Mouse (Mus musculus) urinary bladder, postnatal 14 days (tissue): ENCODE results near the gene Sema3g.

ENCODE experiments used
- DNase-seq: peaks from one replicate; pipeline ENCODE4 v3.0.0; 2021; ENCODE audit warnings: low spot score

The Sema3g gene

DNA sequence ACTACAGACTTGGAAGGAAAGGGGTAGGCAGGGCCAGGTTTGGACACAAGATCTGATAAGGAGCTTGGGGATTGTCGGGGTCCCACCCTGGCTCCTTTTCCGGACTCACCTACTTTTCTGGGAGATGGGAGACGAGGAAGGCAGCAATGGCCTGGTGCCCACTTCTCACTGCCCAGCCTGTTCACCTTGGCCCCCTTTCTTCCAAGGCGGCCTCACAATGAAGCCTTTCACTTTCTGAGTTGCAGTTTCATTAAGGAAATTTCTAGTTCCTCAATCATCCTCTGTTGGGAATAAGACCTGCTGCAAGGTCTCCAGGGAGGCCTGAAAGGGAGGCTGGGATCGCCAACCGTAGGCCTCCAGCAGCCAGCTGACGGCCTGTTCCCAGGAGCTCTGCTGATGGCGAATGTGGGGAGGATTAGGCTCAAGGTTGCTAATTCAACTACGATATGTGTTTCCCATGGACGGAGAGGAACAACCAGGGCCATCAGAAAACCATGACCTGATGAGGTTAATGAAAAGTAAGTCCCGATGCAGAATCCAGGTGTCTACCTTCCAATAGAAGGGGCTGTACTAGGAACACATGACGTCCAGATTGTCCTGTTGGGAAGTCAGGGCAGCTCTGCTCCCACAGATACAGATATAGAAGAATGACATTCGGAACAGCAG is 14.9 kb downstream of the Sema3g start:
- no peak for DNase-seq

GRCm38 (mm10) chr14:31233070-31233995 is 15.7 kb downstream of the Sema3g start:
- DNase-seq = no peak

GRCm38 (mm10) chr14:31233996-31234591 is 16.4 kb downstream of the Sema3g start:
- DNase-seq = peak; percentile 86

DNA sequence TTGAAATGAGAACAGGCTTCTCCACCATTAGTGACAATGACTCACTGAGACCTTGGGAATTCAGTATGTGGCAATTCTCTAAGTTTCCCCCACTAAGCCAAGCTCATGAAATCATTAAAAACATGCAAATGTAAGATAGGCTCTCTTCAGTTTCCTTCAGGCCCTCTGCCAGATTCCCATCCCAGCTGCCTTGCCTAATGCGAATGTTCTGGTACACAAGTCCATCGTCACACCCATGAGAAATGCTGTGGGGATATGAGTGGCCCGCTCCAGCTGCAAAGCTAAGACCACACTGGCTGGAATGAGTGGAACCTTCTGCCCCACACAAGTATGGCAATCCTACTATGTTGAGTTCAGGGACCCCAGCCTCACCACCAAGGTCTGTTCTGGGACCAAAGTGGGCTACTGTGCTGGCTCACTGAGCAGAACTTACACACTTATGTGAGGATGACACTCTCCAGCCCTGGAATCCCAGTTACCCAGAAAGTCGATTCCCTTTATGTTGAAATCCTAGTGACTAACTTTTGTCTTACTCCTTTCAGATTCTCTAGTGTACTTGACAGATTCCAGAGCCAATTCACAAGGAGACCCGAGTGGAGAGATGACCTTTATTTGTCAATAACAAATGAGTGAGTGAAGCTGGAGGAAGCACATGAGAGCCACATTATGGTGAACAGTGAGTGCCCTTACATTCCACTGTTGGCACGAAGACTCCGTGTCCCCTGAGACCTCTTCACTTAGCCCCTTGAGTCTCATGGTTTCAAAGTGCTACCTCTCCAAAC is 19.6 kb downstream of the Sema3g start:
- DNase-seq = peak; percentile 54

GRCm38 (mm10) chr14:31240528-31240927 is 22.9 kb downstream of the Sema3g start:
- no peak for DNase-seq

GRCm38 (mm10) chr14:31244777-31245176 is 27.1 kb downstream of the Sema3g start:
- no peak for DNase-seq

GRCm38 (mm10) chr14:31245946-31246345 is 28.3 kb downstream of the Sema3g start:
- no peak for DNase-seq

GRCm38 (mm10) chr14:31248396-31248795 is 30.7 kb downstream of the Sema3g start:
- no peak for DNase-seq

DNA sequence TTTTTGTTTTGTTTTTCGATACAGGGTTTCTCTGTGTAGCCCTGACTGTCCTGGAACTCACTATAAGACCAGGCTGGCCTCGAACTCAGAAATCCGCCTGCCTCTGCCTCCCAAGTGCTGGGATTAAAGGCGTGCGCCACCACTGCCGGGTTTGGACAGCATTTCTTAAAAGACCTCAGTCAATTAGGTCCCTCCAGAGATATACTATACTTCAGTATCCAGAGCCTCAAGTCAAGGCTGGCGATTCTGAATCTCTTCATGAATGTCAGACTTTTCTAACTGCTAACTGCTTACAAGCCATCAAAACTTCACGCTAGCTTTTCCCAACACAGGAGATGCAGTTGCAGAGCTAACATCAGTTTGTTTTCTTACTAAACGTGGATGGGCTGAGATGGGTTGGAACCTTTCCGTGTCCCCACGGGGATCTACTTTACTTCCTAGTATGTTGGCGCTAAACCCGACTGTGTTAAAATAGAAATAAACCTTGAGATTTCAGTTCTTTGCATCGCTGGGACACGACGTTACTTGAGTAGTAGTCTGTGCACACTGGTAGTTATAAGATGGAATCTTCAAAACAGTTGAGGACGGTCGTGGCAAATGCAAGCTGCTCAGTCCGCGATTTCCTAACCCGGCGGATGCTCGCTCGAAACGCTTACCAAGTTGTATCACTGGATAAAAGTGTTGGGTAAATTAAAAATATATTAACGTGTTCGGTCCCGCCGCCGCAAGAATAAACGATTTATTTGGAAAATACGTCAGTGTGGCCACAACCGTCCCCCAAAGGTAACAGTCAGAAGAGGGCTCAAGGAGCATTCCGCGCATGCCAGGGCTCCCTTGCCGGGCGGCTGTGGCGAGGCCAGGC is 32.8 kb downstream of the Sema3g start:
- no peak for DNase-seq

- peak; percentile 94 for DNase-seq
These were observed 33.5 kb downstream of the Sema3g start, which contains the start of the genes Phf7 and Bap1 for GRCm38 (mm10) chr14:31251084-31251604. Phf7 (minus strand) TSS chr14:31251317. Bap1 (plus strand) TSS chr14:31251450.

DNA sequence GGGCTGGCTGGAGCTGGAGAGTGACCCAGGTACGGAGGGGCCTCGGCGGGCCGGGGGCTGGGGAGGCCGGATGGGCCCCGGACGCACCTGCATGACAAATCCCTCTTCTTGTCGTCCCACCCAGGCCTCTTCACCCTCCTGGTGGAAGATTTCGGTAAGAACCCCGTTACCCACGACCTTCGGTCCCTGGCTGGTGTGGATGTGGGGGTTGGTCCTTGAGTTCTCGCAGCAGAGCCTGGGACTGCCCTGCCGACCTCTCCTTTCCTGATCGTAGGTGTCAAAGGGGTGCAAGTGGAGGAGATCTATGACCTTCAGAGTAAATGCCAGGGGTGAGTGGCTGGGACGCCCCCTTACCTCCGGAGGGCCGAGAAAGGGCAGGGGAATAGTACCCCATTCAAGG is 34.0 kb downstream of the Sema3g start:
- no peak for DNase-seq

GRCm38 (mm10) chr14:31252091-31252490 is 34.4 kb downstream of the Sema3g start:
- no peak for DNase-seq

DNA sequence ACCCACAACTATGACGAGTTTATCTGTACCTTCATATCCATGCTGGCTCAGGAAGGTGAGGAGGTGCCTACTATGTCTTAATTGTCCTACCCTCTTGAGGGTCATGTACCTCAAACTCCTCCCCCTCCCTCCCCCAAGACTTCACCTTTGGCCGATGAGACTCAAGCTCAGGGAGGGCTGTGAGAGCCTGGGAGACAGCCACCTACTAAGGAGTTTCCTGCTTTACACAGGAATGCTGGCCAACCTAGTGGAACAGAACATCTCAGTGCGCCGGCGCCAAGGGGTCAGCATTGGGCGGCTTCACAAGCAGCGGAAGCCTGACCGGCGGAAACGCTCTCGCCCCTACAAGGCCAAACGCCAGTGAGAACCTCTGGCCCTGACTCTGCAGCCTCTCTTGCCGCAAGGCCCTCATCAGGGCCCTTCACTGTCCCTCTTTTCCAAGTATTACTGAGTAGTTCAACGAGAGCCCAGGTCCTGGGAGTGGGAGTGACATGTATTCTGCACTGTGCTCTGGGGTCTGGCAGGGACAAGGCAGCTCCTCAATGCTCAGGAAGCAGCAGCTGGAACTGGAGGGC is 40.9 kb downstream of the Sema3g start:
- no peak for DNase-seq

DNA sequence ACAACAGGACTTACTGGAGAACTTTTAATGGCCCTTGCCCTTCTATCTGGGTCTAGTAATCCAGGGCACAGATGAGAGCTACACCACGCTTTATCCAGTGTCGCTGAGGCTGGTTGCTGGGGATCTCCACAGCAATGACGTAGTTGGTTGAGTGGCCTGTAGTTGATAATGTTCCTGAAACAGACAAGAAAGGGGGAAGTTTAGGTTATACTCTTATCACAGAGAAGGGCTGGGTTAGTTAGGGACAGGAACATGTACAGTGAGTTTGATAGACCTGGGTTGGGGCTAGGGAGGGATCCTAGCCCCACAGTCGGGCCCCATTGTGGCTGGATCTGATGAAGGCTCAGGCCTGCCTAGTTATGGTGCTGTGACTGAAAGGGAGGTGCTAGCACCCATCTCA is 42.7 kb downstream of the Sema3g start:
- DNase-seq = no peak

DNA sequence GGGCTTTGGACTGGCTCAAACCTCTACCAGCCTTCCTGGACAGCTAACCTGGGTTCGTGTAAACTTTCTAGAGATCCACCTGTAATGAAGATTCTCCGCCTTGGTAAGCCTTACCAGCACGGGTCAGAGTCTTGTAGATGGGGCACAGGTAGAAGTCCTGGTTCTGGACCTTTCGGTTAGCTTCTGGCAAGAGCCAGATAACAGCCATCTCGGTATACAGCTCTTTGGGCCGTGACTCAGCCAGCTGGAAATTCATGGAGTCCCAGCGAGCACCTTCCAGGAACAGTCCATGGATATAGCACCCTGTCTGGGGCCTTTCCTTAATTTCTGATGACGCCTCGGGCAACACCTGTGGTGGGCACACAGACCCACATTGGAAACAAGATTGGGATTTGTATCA is 43.3 kb downstream of the Sema3g start:
- no peak for DNase-seq

DNA sequence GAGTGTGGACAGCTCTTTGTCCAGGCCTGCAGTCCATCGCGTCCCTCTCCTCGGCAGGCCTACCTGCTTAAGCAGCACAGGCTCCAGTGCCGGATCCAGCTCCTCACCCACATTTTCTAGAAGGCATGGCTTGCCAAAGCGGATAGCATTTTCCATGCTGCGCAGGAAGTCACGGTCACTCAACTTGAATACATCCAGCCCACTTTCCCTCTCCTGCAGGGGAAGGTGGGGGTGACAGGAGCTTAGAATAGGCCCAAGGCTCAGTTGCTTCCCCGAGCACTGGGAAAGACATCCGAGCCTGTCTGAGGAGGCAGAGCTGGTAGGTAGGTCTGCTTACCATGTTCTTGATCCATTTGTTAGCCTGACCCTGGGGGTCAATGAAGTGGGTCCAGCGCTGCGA is 50.0 kb downstream of the Sema3g start:
- no peak for DNase-seq

DNA sequence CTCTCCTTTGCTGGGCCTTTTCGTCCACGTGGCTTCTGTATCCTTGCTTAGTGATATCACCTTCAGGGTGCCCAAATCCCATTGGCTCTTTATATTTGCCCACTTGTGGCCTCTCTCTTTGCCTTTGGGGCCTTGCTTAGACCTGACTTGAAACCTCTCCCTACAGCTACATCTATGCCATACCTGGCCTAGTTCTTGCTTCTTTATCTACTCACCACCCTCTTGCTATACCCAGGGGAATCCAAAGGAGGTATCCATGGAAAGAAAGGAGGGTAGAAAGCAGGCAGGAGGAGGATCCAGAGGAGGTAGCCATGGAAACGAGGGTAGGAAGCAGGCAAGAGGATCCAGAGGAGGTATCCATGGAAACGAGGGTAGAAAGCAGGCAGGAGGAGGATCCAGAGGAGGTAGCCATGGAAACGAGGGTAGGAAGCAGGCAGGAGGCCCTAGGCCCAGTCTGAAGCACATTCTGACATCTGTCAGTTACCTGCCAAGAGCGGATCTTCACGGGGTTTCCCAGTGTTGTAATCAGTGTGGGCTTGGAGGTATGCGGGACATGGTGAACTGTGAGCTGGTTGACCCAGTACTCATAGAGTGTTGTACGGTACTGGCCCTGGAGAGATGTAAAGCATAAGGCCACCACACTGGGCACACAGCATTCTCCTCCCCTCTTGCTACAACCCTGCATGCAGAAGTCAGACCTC is 50.8 kb downstream of the Sema3g start:
- no peak for DNase-seq

GRCm38 (mm10) chr14:31269456-31270100 is 51.9 kb downstream of the Sema3g start:
- peak; percentile 54 for DNase-seq

- DNase-seq = no peak
These were observed 53.5 kb downstream of the Sema3g start for GRCm38 (mm10) chr14:31271121-31271520.
